Mouse (Mus musculus) hindbrain, embryonic 11.5 days (tissue): ENCODE measurements at regions not wholly inside any gene's neighbourhood (a gene's known extent, or its start where the extent isn't known, plus 50 kb on each side); places are given as distances from the start of the nearest gene placed in this dataset. TPM values are rescaled to one million over a fixed set of nuclear protein-coding genes. Genes with fewer than 3 reads are reported as not detected.

Experiments used
- ATAC-seq: fragments of 200-750 bp; cut with Nextera tagmentation; 2 replicates; pipeline ENCODE4 v1.8.0; 2017; ENCODE audit warnings: mild to moderate bottlenecking, moderate TSS enrichment, moderate library complexity; ENCODE audit not compliant: low FRiP score
- DNase-seq: peaks from one replicate; pipeline ENCODE4 v3.0.0-alpha.2; 2015; ENCODE audit warnings: low spot score
- H3K27ac ChIP-seq: fragments of 300-500 bp; sonication (generic); 2 replicates; pipeline ENCODE4 v1.5.1; 2014; ENCODE audit warnings: mild to moderate bottlenecking, low read depth, low read length
- H3K27me3 ChIP-seq: fragments of 300-500 bp; sonication (generic); 2 replicates; pipeline ENCODE4 v1.6.1; 2014; ENCODE audit warnings: mild to moderate bottlenecking, low read length, moderate library complexity, mixed read lengths; ENCODE audit not compliant: control insufficient read depth, insufficient read depth
- H3K36me3 ChIP-seq: fragments of 300-500 bp; sonication (generic); 2 replicates; pipeline ENCODE4 v1.6.1; 2014; ENCODE audit warnings: mild to moderate bottlenecking, low read length, moderate library complexity, mixed read lengths; ENCODE audit not compliant: control insufficient read depth, insufficient read depth
- H3K4me1 ChIP-seq: fragments of 300-500 bp; sonication (generic); replicated peaks from 2 replicates; pipeline ENCODE4 v1.6.1; 2014; ENCODE audit warnings: low read length, mixed read lengths; ENCODE audit not compliant: control insufficient read depth, insufficient read depth
- H3K4me2 ChIP-seq: fragments of 300-500 bp; sonication (generic); replicated peaks from 2 replicates; pipeline ENCODE4 v1.6.1; 2014; ENCODE audit warnings: mild to moderate bottlenecking, low read depth, low read length
- H3K4me3 ChIP-seq: fragments of 300-500 bp; sonication (generic); 2 replicates; pipeline ENCODE4 v1.5.1; 2014; ENCODE audit warnings: low read depth, low read length
- H3K9ac ChIP-seq: fragments of 300-500 bp; sonication (generic); 2 replicates; pipeline ENCODE4 v1.6.1; 2014; ENCODE audit warnings: low read depth, low read length
- H3K9me3 ChIP-seq: fragments of 300-500 bp; sonication (generic); 2 replicates; pipeline ENCODE4 v1.6.1; 2016; ENCODE audit warnings: low read length; ENCODE audit not compliant: control insufficient read depth
- WGBS: fragments of 180-500 bp; shearing (Covaris S2); extraction: QIAGEN DNeasy Blood & Tissue Kit; methylation state at CpG from one replicate; pipeline ENCODE4 v1.1.7; 2014; 5-methylcytosine and 5-hydroxymethylcytosine counted together
- microRNA counts: library from miRNA; unstranded; fragments of <30 nt; microRNA quantifications from one replicate; lab custom pipeline; 2015

- WGBS = 89% methylated on average over 10 of the region's 10 CpGs
- H3K9me3 ChIP-seq = no peaks in the 10 kb centered on the region
- no peak for DNase-seq
- H3K36me3 ChIP-seq = no peaks in the 10 kb centered on the region
- H3K9ac ChIP-seq = no peak overlapping the region
- no peak overlapping the region for H3K4me3 ChIP-seq
- no peaks in the 10 kb centered on the region for H3K27me3 ChIP-seq
- no peak overlapping the region for H3K27ac ChIP-seq
- no peak for ATAC-seq
- no peak overlapping the region for H3K4me2 ChIP-seq
- no peaks in the 10 kb centered on the region for H3K4me1 ChIP-seq
These were observed 63.6 kb upstream of the Runx1 start for GRCm38 (mm10) chr16:92889537-92889936.

GRCm38 (mm10) chr16:92886226-92886625 is 60.3 kb upstream of the Runx1 start:
- WGBS = 88% methylated on average over 3 of the region's 3 CpGs
- H3K4me1 ChIP-seq = no peaks in the 10 kb centered on the region
- DNase-seq = no peak

GRCm38 (mm10) chr16:92883821-92884272 is 57.9 kb upstream of the Runx1 start:
- Histone ChIP-seq H3K4me1 (no peaks in the 10 kb centered on the region), H3K4me3 (no peak overlapping the region), H3K4me2 (no peak overlapping the region), H3K36me3 (no peaks in the 10 kb centered on the region), H3K9me3 (no peaks in the 10 kb centered on the region), H3K27ac (no peak overlapping the region), H3K27me3 (no peaks in the 10 kb centered on the region), H3K9ac (no peak overlapping the region)
- WGBS = 59% methylated on average over 12 of the region's 12 CpGs
- DNase-seq (peak; percentile 14), ATAC-seq (no peak)

More at GRCm38 (mm10) chr16:92886226-92886625, 60.3 kb upstream of the Runx1 start:
- ATAC-seq = no peak
- no peak overlapping the region for H3K27ac ChIP-seq
- no peaks in the 10 kb centered on the region for H3K36me3 ChIP-seq
- no peak overlapping the region for H3K4me2 ChIP-seq
- no peak overlapping the region for H3K9ac ChIP-seq
- no peaks in the 10 kb centered on the region for H3K9me3 ChIP-seq
- no peak overlapping the region for H3K4me3 ChIP-seq
- no peaks in the 10 kb centered on the region for H3K27me3 ChIP-seq

DNA sequence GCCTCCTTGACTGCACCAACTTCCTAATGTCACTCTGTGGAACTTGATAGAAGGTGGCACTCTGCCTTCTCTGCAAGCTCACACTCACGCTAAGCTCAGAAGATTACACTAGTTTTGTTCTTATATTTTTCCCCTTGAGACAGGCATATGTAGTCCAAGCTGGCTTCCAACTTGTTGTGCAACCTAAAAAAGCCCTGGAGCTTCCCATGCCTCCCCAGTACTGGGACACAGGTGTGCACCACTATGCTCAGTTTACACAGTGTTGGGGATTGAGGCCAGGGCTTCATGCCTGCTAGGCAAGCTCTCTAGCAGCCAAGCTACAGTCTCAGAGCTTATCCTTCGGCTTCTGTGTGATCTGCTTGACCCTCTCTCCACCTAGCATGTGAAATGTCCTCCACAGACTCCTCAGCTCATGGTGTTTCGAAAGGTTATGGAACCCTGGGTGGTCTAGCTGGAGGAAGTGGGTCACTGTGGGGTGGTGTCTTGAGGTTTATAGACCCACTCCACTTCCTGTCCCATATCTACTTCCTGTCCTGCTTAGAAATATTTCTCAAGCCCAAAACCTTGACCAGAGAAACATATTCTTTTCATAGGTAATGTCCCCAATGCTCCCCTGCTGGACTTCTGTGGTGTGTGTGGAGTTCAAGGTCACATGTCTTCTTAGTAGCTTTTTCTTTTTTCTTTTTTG is 54.6 kb upstream of the Runx1 start:
- H3K36me3 ChIP-seq = no peaks in the 10 kb centered on the region
- no peaks in the 10 kb centered on the region for H3K4me1 ChIP-seq
- no peaks in the 10 kb centered on the region for H3K27me3 ChIP-seq
- no peak overlapping the region for H3K9ac ChIP-seq
- H3K9me3 ChIP-seq = no peaks in the 10 kb centered on the region
- H3K4me3 ChIP-seq = no peak overlapping the region
- H3K4me2 ChIP-seq = no peak overlapping the region
- ATAC-seq = no peak
- WGBS = 88% methylated on average over 3 of the region's 3 CpGs
- DNase-seq = no peak
- H3K27ac ChIP-seq = no peak overlapping the region

- no peaks in the 10 kb centered on the region for H3K27me3 ChIP-seq
- H3K27ac ChIP-seq = no peak overlapping the region
- no peak for ATAC-seq
- 89% methylated on average over 10 of the region's 10 CpGs for WGBS
- DNase-seq = no peak
- H3K9ac ChIP-seq = no peak overlapping the region
- no peaks in the 10 kb centered on the region for H3K9me3 ChIP-seq
- H3K4me1 ChIP-seq = no peaks in the 10 kb centered on the region
- H3K4me3 ChIP-seq = no peak overlapping the region
- no peaks in the 10 kb centered on the region for H3K36me3 ChIP-seq
- H3K4me2 ChIP-seq = no peak overlapping the region
These were observed 52.1 kb upstream of the Runx1 start for GRCm38 (mm10) chr16:92878081-92878480.

MicroRNA genes in the stretch of these regions (microRNA counts, 519-probe panel; counts per million panel counts)
- microRNA mmu-miR-802 (lab: Ali Mortazavi, UCI) = not detected
